Mouse (Mus musculus): ENCODE data around the gene Hlcs.
"Not testable (repeated sequence)": the region's sequence is repeated elsewhere in the genome, so short reads cannot be mapped to it uniquely, and the experiment has no call there.

The Hlcs gene

GRCm38 (mm10) chr16:94339164-94340160 is 26.1 kb upstream of the Hlcs start:
- H3K27me3 ChIP-seq (ENCODE audit: control insufficient read depth, insufficient read depth, low read length, poor library complexity, severe bottlenecking); DNase-seq (ENCODE audit: low read depth, low spot score); H3K36me3 ChIP-seq (ENCODE audit: control insufficient read depth, insufficient read depth, low read length, poor library complexity, severe bottlenecking): not testable (repeated sequence)

GRCm38 (mm10) chr16:94335656-94336055 is 22.3 kb upstream of the Hlcs start:
- DNase-seq (ENCODE audit: low read depth, low spot score): no peak
- Histone ChIP-seq H3K36me3 (ENCODE audit: control insufficient read depth, insufficient read depth, low read length, poor library complexity, severe bottlenecking) (no peaks in the 10 kb centered on the region), H3K27me3 (ENCODE audit: control insufficient read depth, insufficient read depth, low read length, poor library complexity, severe bottlenecking) (no peaks in the 10 kb centered on the region)

- H3K27me3 ChIP-seq (ENCODE audit: control insufficient read depth, insufficient read depth, low read length, poor library complexity, severe bottlenecking): no peaks in the 10 kb centered on the region; the same call in 1 of the 2 replicates
- no peaks in the 10 kb centered on the region for H3K36me3 ChIP-seq (ENCODE audit: control insufficient read depth, insufficient read depth, low read length, poor library complexity, severe bottlenecking)
- peak; percentile 86 for DNase-seq (ENCODE audit: low read depth, low spot score)
These were observed 18.5 kb upstream of the Hlcs start for GRCm38 (mm10) chr16:94331886-94332252.

- Histone ChIP-seq H3K36me3 (ENCODE audit: control insufficient read depth, insufficient read depth, low read length, poor library complexity, severe bottlenecking) (no peaks in the 10 kb centered on the region), H3K27me3 (ENCODE audit: control insufficient read depth, insufficient read depth, low read length, poor library complexity, severe bottlenecking) (no peaks in the 10 kb centered on the region; the same call in 1 of the 2 replicates)
- no peak for DNase-seq (ENCODE audit: low read depth, low spot score)
These were observed 18.0 kb upstream of the Hlcs start for GRCm38 (mm10) chr16:94331233-94331885.

GRCm38 (mm10) chr16:94330429-94330828 is 17.1 kb upstream of the Hlcs start:
- no peaks in the 10 kb centered on the region; the same call in 1 of the 2 replicates for H3K27me3 ChIP-seq (ENCODE audit: control insufficient read depth, insufficient read depth, low read length, poor library complexity, severe bottlenecking)
- H3K36me3 ChIP-seq (ENCODE audit: control insufficient read depth, insufficient read depth, low read length, poor library complexity, severe bottlenecking): no peaks in the 10 kb centered on the region
- no peak for DNase-seq (ENCODE audit: low read depth, low spot score)

- peak; percentile 45 for DNase-seq (ENCODE audit: low read depth, low spot score)
- no peaks in the 10 kb centered on the region for H3K36me3 ChIP-seq (ENCODE audit: control insufficient read depth, insufficient read depth, low read length, poor library complexity, severe bottlenecking)
- H3K27me3 ChIP-seq (ENCODE audit: control insufficient read depth, insufficient read depth, low read length, poor library complexity, severe bottlenecking): no peaks in the 10 kb centered on the region; the same call in 1 of the 2 replicates
These were observed 15.8 kb upstream of the Hlcs start for GRCm38 (mm10) chr16:94328881-94329867.

- Histone ChIP-seq H3K27me3 (ENCODE audit: control insufficient read depth, insufficient read depth, low read length, poor library complexity, severe bottlenecking) (no peaks in the 10 kb centered on the region; the same call in 1 of the 2 replicates), H3K36me3 (ENCODE audit: control insufficient read depth, insufficient read depth, low read length, poor library complexity, severe bottlenecking) (no peaks in the 10 kb centered on the region)
- DNase-seq (ENCODE audit: low read depth, low spot score): no peak
These were observed 14.7 kb upstream of the Hlcs start, which contains the start of gene Ripply3 for GRCm38 (mm10) chr16:94327781-94328711. Gene Ripply3 (plus strand): TSS chr16:94328420.

GRCm38 (mm10) chr16:94326008-94326407 is 12.6 kb upstream of the Hlcs start:
- H3K27me3 ChIP-seq (ENCODE audit: control insufficient read depth, insufficient read depth, low read length, poor library complexity, severe bottlenecking): no peaks in the 10 kb centered on the region; the same call in 1 of the 2 replicates
- no peak for DNase-seq (ENCODE audit: low read depth, low spot score)
- H3K36me3 ChIP-seq (ENCODE audit: control insufficient read depth, insufficient read depth, low read length, poor library complexity, severe bottlenecking): no peaks in the 10 kb centered on the region

- H3K27me3 ChIP-seq (ENCODE audit: control insufficient read depth, insufficient read depth, low read length, poor library complexity, severe bottlenecking): no peaks in the 10 kb centered on the region
- no peak for DNase-seq (ENCODE audit: low read depth, low spot score)
- no peaks in the 10 kb centered on the region for H3K36me3 ChIP-seq (ENCODE audit: control insufficient read depth, insufficient read depth, low read length, poor library complexity, severe bottlenecking)
These were observed 10.3 kb upstream of the Hlcs start for GRCm38 (mm10) chr16:94323681-94324080.

GRCm38 (mm10) chr16:94320223-94320622 is 6.9 kb upstream of the Hlcs start:
- Histone ChIP-seq H3K36me3 (ENCODE audit: control insufficient read depth, insufficient read depth, low read length, poor library complexity, severe bottlenecking) (no peaks in the 10 kb centered on the region), H3K27me3 (ENCODE audit: control insufficient read depth, insufficient read depth, low read length, poor library complexity, severe bottlenecking) (no peaks in the 10 kb centered on the region)
- DNase-seq (ENCODE audit: low read depth, low spot score): no peak

- no peak for DNase-seq (ENCODE audit: low read depth, low spot score)
- no peaks in the 10 kb centered on the region for H3K27me3 ChIP-seq (ENCODE audit: control insufficient read depth, insufficient read depth, low read length, poor library complexity, severe bottlenecking)
- no peaks in the 10 kb centered on the region for H3K36me3 ChIP-seq (ENCODE audit: control insufficient read depth, insufficient read depth, low read length, poor library complexity, severe bottlenecking)
These were observed 4.4 kb upstream of the Hlcs start for GRCm38 (mm10) chr16:94317752-94318151.

GRCm38 (mm10) chr16:94315215-94315614 is 1.8 kb upstream of the Hlcs start:
- Histone ChIP-seq H3K36me3 (ENCODE audit: control insufficient read depth, insufficient read depth, low read length, poor library complexity, severe bottlenecking) (no peaks in the 10 kb centered on the region), H3K27me3 (ENCODE audit: control insufficient read depth, insufficient read depth, low read length, poor library complexity, severe bottlenecking) (no peaks in the 10 kb centered on the region)
- DNase-seq (ENCODE audit: low read depth, low spot score): no peak

GRCm38 (mm10) chr16:94314626-94315025 is 1.3 kb upstream of the Hlcs start:
- no peak for DNase-seq (ENCODE audit: low read depth, low spot score)
- no peaks in the 10 kb centered on the region for H3K36me3 ChIP-seq (ENCODE audit: control insufficient read depth, insufficient read depth, low read length, poor library complexity, severe bottlenecking)
- H3K27me3 ChIP-seq (ENCODE audit: control insufficient read depth, insufficient read depth, low read length, poor library complexity, severe bottlenecking): no peaks in the 10 kb centered on the region

Measured in splenic B cell, adult 2 months (primary cell).